Mouse (Mus musculus) intestine, embryonic 16.5 days (tissue): ENCODE data around the gene Lypd3. TPM values are rescaled to one million over a fixed set of nuclear protein-coding genes. Genes with fewer than 3 reads are reported as not detected.
"Not testable (repeated sequence)": the region's sequence is repeated elsewhere in the genome, so short reads cannot be mapped to it uniquely, and the experiment has no call there.

ENCODE experiments used
- ATAC-seq: fragments of 200-750 bp; cut with Nextera tagmentation; 2 replicates; pipeline ENCODE4 v1.8.0; 2017; ENCODE audit warnings: moderate TSS enrichment, moderate library complexity
- H3K27ac ChIP-seq: fragments of 300-500 bp; sonication (generic); 2 replicates; pipeline ENCODE4 v1.5.1; 2014; ENCODE audit warnings: mild to moderate bottlenecking, low read length
- H3K27me3 ChIP-seq: fragments of 300-500 bp; sonication (generic); replicated peaks from 2 replicates; pipeline ENCODE4 v1.6.1; 2014; ENCODE audit warnings: low read length, control low read depth, mixed read lengths; ENCODE audit not compliant: control insufficient read depth, insufficient read depth
- H3K36me3 ChIP-seq: fragments of 300-500 bp; sonication (generic); 2 replicates; pipeline ENCODE4 v1.6.1; 2014; ENCODE audit warnings: low read length, control low read depth; ENCODE audit not compliant: control insufficient read depth, insufficient read depth
- H3K4me1 ChIP-seq: fragments of 300-500 bp; sonication (generic); 2 replicates; pipeline ENCODE4 v1.6.1; 2014; ENCODE audit warnings: low read length, control low read depth, mixed read lengths; ENCODE audit not compliant: control insufficient read depth, insufficient read depth
- H3K4me2 ChIP-seq: fragments of 300-500 bp; sonication (generic); 2 replicates; pipeline ENCODE4 v1.6.1; 2014; ENCODE audit warnings: low read depth, low read length, control low read depth
- H3K4me3 ChIP-seq: fragments of 300-500 bp; sonication (generic); 2 replicates; pipeline ENCODE4 v1.5.1; 2014; ENCODE audit warnings: mild to moderate bottlenecking, low read length
- H3K9ac ChIP-seq: fragments of 300-500 bp; sonication (generic); 2 replicates; pipeline ENCODE4 v1.6.1; 2014; ENCODE audit warnings: low read depth, low read length
- H3K9me3 ChIP-seq: fragments of 300-500 bp; sonication (generic); 2 replicates; pipeline ENCODE4 v1.6.1; 2016; ENCODE audit warnings: low read length, control low read depth; ENCODE audit not compliant: control insufficient read depth
- WGBS: fragments of 180-500 bp; shearing (Covaris S2); extraction: QIAGEN DNeasy Blood & Tissue Kit; methylation state at CpG from one replicate; pipeline ENCODE4 v1.1.7; 2014; 5-methylcytosine and 5-hydroxymethylcytosine counted together
- polyA plus RNA-seq: library from polyadenylated mRNA; unstranded; fragments of >200 nt; fragmentation: Nextera tagmentation; extraction: Ambion mirVana; gene quantifications from 2 replicates; pipeline ENCODE4 v1.2.1, GENCODE M21; 2015

Gene Lypd3
- polyA plus RNA-seq, 1 experiment from 2014 or later = 0.49 TPM

DNA sequence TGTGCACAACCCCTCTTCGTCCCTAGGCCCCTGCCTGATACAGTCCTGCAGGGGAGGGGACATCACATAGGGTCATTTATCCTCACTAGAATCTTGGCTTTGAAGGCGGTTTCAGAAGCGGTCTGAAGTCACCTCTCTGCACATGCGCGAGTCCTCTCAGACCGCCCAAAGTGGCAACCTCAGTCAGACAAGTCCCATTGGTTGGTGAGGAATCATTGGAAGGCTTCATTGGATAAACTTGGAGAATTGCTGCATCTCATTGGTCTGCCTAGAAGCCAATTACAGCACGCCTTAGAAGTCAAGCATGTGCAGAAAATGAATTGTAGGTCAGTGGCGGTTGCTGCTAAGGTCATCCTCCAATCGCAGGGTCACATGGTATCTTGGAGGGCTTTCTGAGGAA, 40.2 kb downstream of the Lypd3 start, which contains the start of gene Tex101:
TSS of gene Tex101 (minus strand) at position 101 of the 400 bp plus-strand sequence.
- Histone ChIP-seq H3K4me2 (no peak within 1 kb of the TSS), H3K4me3 (no peak within 1 kb of the TSS), H3K27me3 (no peaks in the 10 kb centered on the region), H3K27ac (no peak within 1 kb of the TSS), H3K4me1 (no peaks in the 10 kb centered on the region), H3K9me3 (no peaks in the 10 kb centered on the region), H3K36me3 (no peaks in the 10 kb centered on the region), H3K9ac (no peak within 1 kb of the TSS)
- no peak for ATAC-seq
- WGBS = 89% methylated on average over 9 of the region's 9 CpGs

DNA sequence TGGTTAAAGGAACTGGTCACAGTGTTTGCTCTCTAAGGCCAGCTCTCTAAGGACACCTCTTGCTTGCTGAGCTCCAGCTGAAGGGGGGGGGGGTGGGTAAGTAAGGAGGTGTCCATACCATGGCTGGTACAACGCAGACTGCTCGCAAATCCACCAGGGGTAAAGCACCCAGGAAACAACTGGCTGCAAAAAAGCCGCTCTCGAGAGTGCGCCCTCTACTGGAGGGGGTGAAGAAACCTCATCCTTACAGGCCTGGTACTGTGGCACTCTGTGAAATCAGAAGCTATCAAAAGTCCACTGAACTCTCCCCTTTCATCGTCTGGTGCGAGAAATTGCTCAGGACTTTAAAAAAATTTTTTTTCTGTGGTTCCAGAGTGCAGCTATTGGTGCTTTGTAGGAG, 47.8 kb downstream of the Lypd3 start:
- ATAC-seq = not testable (repeated sequence)

DNA sequence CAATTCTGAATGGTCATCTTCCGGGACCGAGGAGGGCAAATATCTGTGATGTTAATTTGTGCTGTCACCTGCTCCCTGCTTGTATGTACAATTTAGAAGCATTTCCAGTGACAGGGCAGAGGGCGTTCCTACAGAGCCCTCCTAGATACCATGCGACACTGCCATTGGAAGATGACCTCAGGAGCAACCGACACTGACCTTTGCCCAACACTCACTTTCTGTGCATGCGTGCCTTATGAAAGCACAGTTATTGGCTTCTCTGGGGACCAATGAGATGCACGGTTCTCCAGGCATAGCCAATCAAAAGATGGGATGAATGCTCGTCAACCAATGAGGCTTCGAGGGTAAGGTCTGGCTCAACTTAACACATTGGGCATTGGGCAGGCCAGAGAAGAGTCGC, 51.2 kb downstream of the Lypd3 start:
- WGBS = 88% methylated on average over 10 of the region's 10 CpGs
- H3K9me3 ChIP-seq, H3K9ac ChIP-seq: not testable (repeated sequence)

More for the DNA sequence above, 47.8 kb downstream of the Lypd3 start:
- WGBS = 78% methylated on average over 7 of the region's 7 CpGs
- not testable (repeated sequence) for H3K36me3 ChIP-seq, H3K9me3 ChIP-seq, H3K4me3 ChIP-seq, H3K9ac ChIP-seq, H3K27me3 ChIP-seq, H3K4me1 ChIP-seq, H3K27ac ChIP-seq, H3K4me2 ChIP-seq

More for the DNA sequence above, 51.2 kb downstream of the Lypd3 start:
- H3K27me3 ChIP-seq, H3K27ac ChIP-seq, H3K4me1 ChIP-seq, H3K4me2 ChIP-seq, ATAC-seq, H3K36me3 ChIP-seq, H3K4me3 ChIP-seq: not testable (repeated sequence)

Other genes starting within 250 kb of the Lypd3 start
- 20.4 and 22.0 TPM in 2 replicates for gene Smg9, start 236.9 kb upstream of the Lypd3 start, polyA plus RNA-seq
- 0.07 TPM in 1 of 2 replicates, not detected in the other for gene Irgc1, start 184.3 kb upstream of the Lypd3 start, polyA plus RNA-seq
- gene Plaur, start 174.1 kb upstream of the Lypd3 start, polyA plus RNA-seq = 8.0 and 9.7 TPM in 2 replicates
- gene Cadm4, start 154.5 kb upstream of the Lypd3 start, polyA plus RNA-seq = 1.2 and 1.5 TPM in 2 replicates
- gene Zfp428, start 129.5 kb upstream of the Lypd3 start, polyA plus RNA-seq = 26.3 and 26.6 TPM in 2 replicates
- 0.13 and 0.20 TPM in 2 replicates for gene AC161166.1, start 124.1 kb upstream of the Lypd3 start, polyA plus RNA-seq
- 3.3 and 4.1 TPM in 2 replicates for gene Irgq, start 105.9 kb upstream of the Lypd3 start, polyA plus RNA-seq
- 0.16 TPM in 1 of 2 replicates, not detected in the other for gene Pinlyp, start 90.4 kb upstream of the Lypd3 start, polyA plus RNA-seq
- gene Xrcc1, start 90.3 kb upstream of the Lypd3 start, polyA plus RNA-seq = 79.8 and 88.1 TPM in 2 replicates
- gene Ethe1, start 49.0 kb upstream of the Lypd3 start, polyA plus RNA-seq = 33.2 and 38.1 TPM in 2 replicates
- gene Zfp575, start 48.9 kb upstream of the Lypd3 start, polyA plus RNA-seq = 3.1 TPM in 2 replicates
- gene Phldb3, start 25.8 kb upstream of the Lypd3 start, polyA plus RNA-seq = 0.35 and 0.36 TPM in 2 replicates
- 0.12 TPM in 1 of 2 replicates, not detected in the other for gene Tex101, start 40.1 kb downstream of the Lypd3 start, polyA plus RNA-seq
- not detected in 2 replicates for gene BC049730, start 72.7 kb downstream of the Lypd3 start, polyA plus RNA-seq
- not detected in 2 replicates for gene Gm4763, start 90.4 kb downstream of the Lypd3 start, polyA plus RNA-seq
- 3.3 and 3.4 TPM in 2 replicates for gene Cd177, start 123.8 kb downstream of the Lypd3 start, polyA plus RNA-seq
- 0.48 and 0.62 TPM in 2 replicates for gene Ceacam10, start 140.7 kb downstream of the Lypd3 start, polyA plus RNA-seq
- gene Gm9844, start 225.7 kb downstream of the Lypd3 start, polyA plus RNA-seq = 8.6 and 9.7 TPM in 2 replicates
- not detected in 2 replicates for gene Lypd4, start 233.4 kb downstream of the Lypd3 start, polyA plus RNA-seq
- not detected in 2 replicates for gene Dmrtc2, start 233.5 kb downstream of the Lypd3 start, polyA plus RNA-seq
- gene Rps19, start 247.8 kb downstream of the Lypd3 start, polyA plus RNA-seq = 2,122 and 2,334 TPM in 2 replicates